Mouse (Mus musculus): ENCODE measurements around the gene Atp5f1. TPM values are rescaled to one million over a fixed set of nuclear protein-coding genes. Genes with fewer than 3 reads are reported as not detected.
"Not testable (repeated sequence)": the region's sequence is repeated elsewhere in the genome, so short reads cannot be mapped to it uniquely, and the experiment has no call there.

The Atp5f1 gene
- polyA plus RNA-seq, 1 experiment from 2014 or later = 490 TPM

GRCm38 (mm10) chr3:105928195-105928569 is 31.7 kb downstream of the Atp5f1 start:
- Histone ChIP-seq H3K27ac (replicated peaks) (no peak overlapping the region), H3K4me1 (no peaks in the 10 kb centered on the region), H3K27me3 (no peaks in the 10 kb centered on the region), H3K36me3 (no peaks in the 10 kb centered on the region), H3K4me2 (replicated peaks) (no peak overlapping the region), H3K9me3 (no peaks in the 10 kb centered on the region), H3K4me3 (no peak overlapping the region), H3K9ac (replicated peaks) (no peak overlapping the region)
- WGBS = 88% methylated on average over 3 of the region's 3 CpGs
- no peak for ATAC-seq (replicated peaks)

- no peaks in the 10 kb centered on the region for H3K4me1 ChIP-seq
- WGBS = 84% methylated on average over 7 of the region's 7 CpGs
These were observed 32.2 kb downstream of the Atp5f1 start for GRCm38 (mm10) chr3:105927561-105928194.

GRCm38 (mm10) chr3:105924616-105925015 is 35.3 kb downstream of the Atp5f1 start:
- Histone ChIP-seq H3K4me3 (no peak overlapping the region), H3K36me3 (no peaks in the 10 kb centered on the region), H3K27ac (replicated peaks) (no peak overlapping the region), H3K9ac (replicated peaks) (no peak overlapping the region), H3K4me2 (replicated peaks) (no peak overlapping the region), H3K4me1 (no peaks in the 10 kb centered on the region), H3K27me3 (no peaks in the 10 kb centered on the region), H3K9me3 (no peaks in the 10 kb centered on the region)
- WGBS = 90% methylated on average over 9 of the region's 9 CpGs
- no peak for ATAC-seq (replicated peaks)

More at GRCm38 (mm10) chr3:105927561-105928194, 32.2 kb downstream of the Atp5f1 start:
- Histone ChIP-seq H3K36me3 (no peaks in the 10 kb centered on the region), H3K27ac (replicated peaks) (no peak overlapping the region), H3K4me2 (replicated peaks) (no peak overlapping the region), H3K27me3 (no peaks in the 10 kb centered on the region), H3K9ac (replicated peaks) (no peak overlapping the region), H3K9me3 (no peaks in the 10 kb centered on the region), H3K4me3 (no peak overlapping the region)
- no peak for ATAC-seq (replicated peaks)

- ATAC-seq (replicated peaks) = no peak
- no peak overlapping the region for H3K4me2 ChIP-seq (replicated peaks)
- no peaks in the 10 kb centered on the region for H3K36me3 ChIP-seq
- WGBS = 82% methylated on average over 2 of the region's 2 CpGs
- H3K9me3 ChIP-seq = no peaks in the 10 kb centered on the region
- H3K27ac ChIP-seq (replicated peaks) = no peak overlapping the region
- H3K27me3 ChIP-seq = no peaks in the 10 kb centered on the region
- H3K4me1 ChIP-seq = no peaks in the 10 kb centered on the region
- H3K4me3 ChIP-seq = no peak overlapping the region
- no peak overlapping the region for H3K9ac ChIP-seq (replicated peaks)
These were observed 37.9 kb downstream of the Atp5f1 start for GRCm38 (mm10) chr3:105921959-105922358.

GRCm38 (mm10) chr3:105920743-105921142 is 39.2 kb downstream of the Atp5f1 start:
- not testable (repeated sequence) for H3K27me3 ChIP-seq; H3K27ac ChIP-seq (replicated peaks); H3K36me3 ChIP-seq; ATAC-seq (replicated peaks); H3K4me1 ChIP-seq; H3K4me2 ChIP-seq (replicated peaks); H3K9ac ChIP-seq (replicated peaks); H3K9me3 ChIP-seq; H3K4me3 ChIP-seq

- 83% methylated on average over 3 of the region's 3 CpGs for WGBS
- H3K4me1 ChIP-seq = no peaks in the 10 kb centered on the region
- no peak overlapping the region for H3K9ac ChIP-seq (replicated peaks)
- H3K4me2 ChIP-seq (replicated peaks) = no peak overlapping the region
- no peak overlapping the region for H3K4me3 ChIP-seq
- no peaks in the 10 kb centered on the region for H3K36me3 ChIP-seq
- H3K27ac ChIP-seq (replicated peaks) = no peak overlapping the region
- ATAC-seq (replicated peaks) = no peak
- no peaks in the 10 kb centered on the region for H3K9me3 ChIP-seq
- no peaks in the 10 kb centered on the region for H3K27me3 ChIP-seq
These were observed 41.5 kb downstream of the Atp5f1 start for GRCm38 (mm10) chr3:105918355-105918745.

- no peaks in the 10 kb centered on the region for H3K27me3 ChIP-seq
- H3K9ac ChIP-seq (replicated peaks) = no peak overlapping the region
- no peak for ATAC-seq (replicated peaks)
- no peak overlapping the region for H3K4me2 ChIP-seq (replicated peaks)
- H3K27ac ChIP-seq (replicated peaks) = no peak overlapping the region
- H3K36me3 ChIP-seq = no peaks in the 10 kb centered on the region
- H3K4me1 ChIP-seq = no peaks in the 10 kb centered on the region
- H3K9me3 ChIP-seq = no peaks in the 10 kb centered on the region
- H3K4me3 ChIP-seq = no peak overlapping the region
- 79% methylated on average over 10 of the region's 10 CpGs for WGBS
These were observed 42.1 kb downstream of the Atp5f1 start for GRCm38 (mm10) chr3:105917656-105918354.

- H3K36me3 ChIP-seq; H3K27me3 ChIP-seq; H3K27ac ChIP-seq (replicated peaks); ATAC-seq (replicated peaks); H3K9me3 ChIP-seq; H3K4me2 ChIP-seq (replicated peaks); H3K4me3 ChIP-seq; H3K9ac ChIP-seq (replicated peaks); H3K4me1 ChIP-seq: not testable (repeated sequence)
These were observed 43.4 kb downstream of the Atp5f1 start for GRCm38 (mm10) chr3:105916455-105916854.

GRCm38 (mm10) chr3:105915281-105915680 is 44.6 kb downstream of the Atp5f1 start:
- H3K27me3 ChIP-seq = no peaks in the 10 kb centered on the region
- no peak overlapping the region for H3K4me3 ChIP-seq
- H3K9ac ChIP-seq (replicated peaks) = no peak overlapping the region
- ATAC-seq (replicated peaks) = no peak
- 38% methylated on average over 1 of the region's 1 CpGs for WGBS
- no peak overlapping the region for H3K4me2 ChIP-seq (replicated peaks)
- no peaks in the 10 kb centered on the region for H3K36me3 ChIP-seq
- no peaks in the 10 kb centered on the region for H3K4me1 ChIP-seq
- H3K27ac ChIP-seq (replicated peaks) = no peak overlapping the region
- H3K9me3 ChIP-seq = no peaks in the 10 kb centered on the region

- ATAC-seq (replicated peaks) = no peak
- no peaks in the 10 kb centered on the region for H3K4me1 ChIP-seq
- H3K27ac ChIP-seq (replicated peaks) = no peak overlapping the region
- 81% methylated on average over 10 of the region's 10 CpGs for WGBS
- no peak overlapping the region for H3K9ac ChIP-seq (replicated peaks)
- no peak overlapping the region for H3K4me3 ChIP-seq
- H3K27me3 ChIP-seq = no peaks in the 10 kb centered on the region
- no peak overlapping the region for H3K4me2 ChIP-seq (replicated peaks)
- H3K36me3 ChIP-seq = no peaks in the 10 kb centered on the region
- no peaks in the 10 kb centered on the region for H3K9me3 ChIP-seq
These were observed 45.8 kb downstream of the Atp5f1 start for GRCm38 (mm10) chr3:105913839-105914681.

GRCm38 (mm10) chr3:105912097-105912880 is 47.6 kb downstream of the Atp5f1 start:
- H3K27me3 ChIP-seq = no peaks in the 10 kb centered on the region
- H3K4me2 ChIP-seq (replicated peaks) = no peak overlapping the region
- 86% methylated on average over 9 of the region's 9 CpGs for WGBS
- H3K9me3 ChIP-seq = no peaks in the 10 kb centered on the region
- no peaks in the 10 kb centered on the region for H3K4me1 ChIP-seq
- H3K27ac ChIP-seq (replicated peaks) = no peak overlapping the region
- no peak overlapping the region for H3K9ac ChIP-seq (replicated peaks)
- H3K4me3 ChIP-seq = no peak overlapping the region
- H3K36me3 ChIP-seq = no peaks in the 10 kb centered on the region
- ATAC-seq (replicated peaks) = no peak

Measured in forebrain, embryonic 15.5 days (tissue).